Mouse (Mus musculus) ovary, postnatal 36 days (tissue): ENCODE data around the gene Sfmbt2.

Experiments
- DNase-seq: peaks from one replicate; pipeline ENCODE4 v3.0.0; 2022; ENCODE audit warnings: low spot score, mixed read lengths

Sfmbt2 gene

DNA sequence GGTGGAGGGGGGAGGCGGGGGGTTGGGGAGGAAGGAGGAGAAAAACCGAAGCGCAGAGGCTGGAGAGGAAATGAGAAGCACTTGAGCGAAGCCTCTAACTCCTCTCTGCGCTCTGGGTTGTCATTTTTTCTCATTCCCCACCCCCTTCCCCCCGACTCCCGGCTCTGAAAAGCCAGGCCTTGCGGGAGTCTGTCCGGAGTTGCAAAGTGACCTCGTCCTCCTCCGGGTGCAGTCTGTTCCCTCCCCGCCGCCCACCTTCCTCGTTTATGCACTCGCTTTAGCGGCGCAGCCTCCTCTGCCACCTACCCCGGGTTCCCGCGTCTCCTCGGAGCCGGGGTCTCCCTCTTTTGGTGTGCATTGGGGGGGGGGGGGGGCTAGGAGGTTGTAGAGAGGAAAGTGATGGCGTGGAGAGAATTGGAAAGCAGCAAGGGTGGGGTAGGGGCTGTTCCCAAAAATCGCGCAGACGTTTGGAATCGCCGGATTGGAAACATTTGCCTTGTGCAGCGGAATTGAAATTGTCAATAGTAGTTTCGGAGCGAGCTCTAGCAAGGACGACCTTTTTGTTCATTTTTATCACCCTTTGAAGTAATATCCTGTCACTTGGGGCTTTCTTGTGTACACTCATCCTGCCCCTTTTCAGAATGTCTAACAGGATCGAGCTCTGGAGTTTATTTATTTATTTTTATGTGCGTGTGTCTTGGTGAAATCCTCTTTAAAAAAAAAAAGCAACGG is 2.6 kb downstream of the Sfmbt2 start:
- DNase-seq: peak; percentile 30

DNA sequence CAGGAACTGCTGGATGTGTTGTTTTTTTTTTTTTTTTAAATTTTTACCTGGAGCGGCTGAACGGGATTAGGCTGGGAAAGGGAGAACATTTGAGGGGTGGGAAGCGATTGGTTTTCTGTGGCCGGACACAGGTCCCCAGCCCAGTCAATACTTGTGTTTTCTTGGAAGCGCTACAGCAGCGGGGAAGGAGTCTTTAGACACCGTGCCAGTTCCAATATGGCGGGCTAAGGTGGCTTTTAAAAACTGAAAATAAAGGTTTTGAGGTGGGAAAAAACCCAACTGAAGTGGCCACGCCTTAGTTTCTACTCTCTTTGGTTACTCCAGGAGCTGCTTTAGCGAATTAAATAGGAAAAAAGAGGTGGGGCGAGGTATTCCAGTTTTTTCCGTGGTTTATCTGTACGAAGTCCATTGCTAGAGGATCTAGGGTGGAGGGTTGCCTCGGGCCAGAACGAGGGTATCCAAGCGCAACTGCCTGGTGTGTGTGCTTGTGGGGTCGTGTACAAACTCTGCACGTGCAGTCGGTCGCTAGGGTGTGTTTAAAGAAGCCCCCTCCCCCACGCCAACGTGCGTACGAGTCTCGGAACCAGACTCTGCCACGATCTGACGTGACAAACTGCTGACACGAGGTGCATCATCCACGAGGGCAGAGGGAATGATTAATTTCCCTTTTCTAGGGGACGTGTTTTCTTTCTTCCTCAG is 3.3 kb downstream of the Sfmbt2 start:
- no peak for DNase-seq

- peak; percentile 35 for DNase-seq
Measured at GRCm38 (mm10) chr2:10374207-10375023, 4.1 kb downstream of the Sfmbt2 start.

DNA sequence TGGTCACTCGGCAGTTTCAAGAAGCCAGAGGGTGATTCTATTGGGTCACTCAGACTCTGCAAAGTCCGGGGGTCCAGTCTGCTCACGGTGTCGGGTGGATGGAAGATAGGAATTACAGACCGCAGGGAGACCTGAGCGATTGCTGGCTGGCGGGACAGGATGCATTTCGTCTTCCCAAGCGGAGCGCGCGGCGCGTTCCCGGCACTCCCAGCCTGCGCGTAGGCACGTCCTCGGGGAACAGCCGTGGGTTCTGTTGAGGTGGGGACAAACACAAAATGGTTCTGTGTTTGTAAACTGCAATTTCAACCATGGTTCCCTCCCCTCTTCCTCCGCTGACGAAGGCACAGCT is 4.7 kb downstream of the Sfmbt2 start:
- DNase-seq: peak; percentile 16

- no peak for DNase-seq
Measured at GRCm38 (mm10) chr2:10389988-10390387, 19.7 kb downstream of the Sfmbt2 start.

DNA sequence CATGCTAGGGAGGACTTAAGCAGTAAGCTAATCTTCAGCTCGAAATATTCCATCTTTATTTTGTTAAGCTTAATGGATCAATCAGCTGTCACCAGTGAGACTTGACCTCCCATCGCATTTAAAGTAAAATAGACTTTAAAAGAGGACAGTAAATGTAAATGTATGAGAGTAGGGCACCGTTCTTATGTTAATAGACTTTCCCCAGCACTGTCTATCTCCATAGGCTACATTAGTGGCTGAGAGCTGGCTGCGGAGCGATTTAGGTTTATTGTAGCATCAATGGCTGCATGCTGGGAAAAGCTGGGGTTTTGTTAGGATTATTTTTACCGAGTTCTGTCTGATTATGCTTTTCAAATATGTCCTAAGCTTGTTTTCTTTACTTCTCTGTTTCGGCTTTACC is 20.5 kb downstream of the Sfmbt2 start:
- DNase-seq: no peak

DNA sequence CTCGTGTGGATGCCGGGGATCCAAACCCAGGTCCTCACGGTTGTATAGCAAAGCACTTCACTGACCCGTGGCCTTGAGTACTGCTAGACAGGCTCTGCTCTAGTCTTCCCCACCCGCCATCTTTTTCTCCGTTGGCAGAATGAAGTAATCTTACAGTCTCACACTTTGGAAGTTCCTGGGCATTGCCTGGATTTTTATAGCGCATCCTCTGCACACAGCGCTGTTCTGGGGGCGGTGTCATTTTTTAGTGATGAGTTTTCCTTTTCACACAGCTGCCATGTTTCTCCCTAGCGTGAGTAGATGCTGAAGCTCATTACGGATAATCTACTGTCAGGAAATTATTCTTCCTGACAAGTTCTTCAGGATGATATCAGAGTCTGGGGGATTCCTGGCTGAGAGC is 24.8 kb downstream of the Sfmbt2 start:
- DNase-seq: no peak

DNA sequence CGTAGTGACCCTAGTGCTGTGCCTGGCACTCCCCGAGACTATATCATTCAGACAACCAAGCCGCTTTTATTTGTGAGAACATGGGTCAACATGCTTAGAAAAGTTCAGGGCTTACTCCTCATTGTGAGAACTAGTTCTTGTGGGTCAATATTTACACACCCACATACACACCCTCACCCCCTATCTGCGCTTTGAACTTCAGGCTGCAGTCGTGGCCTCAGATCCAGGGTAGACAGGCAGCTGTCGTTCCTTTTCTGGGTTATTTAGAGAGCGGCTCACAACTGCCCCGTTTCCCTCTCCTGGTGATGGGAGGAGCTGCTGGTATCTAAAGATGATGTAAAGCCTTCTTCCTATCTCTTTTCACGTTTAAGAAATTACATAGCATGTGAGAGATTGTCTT is 27.5 kb downstream of the Sfmbt2 start:
- no peak for DNase-seq

DNA sequence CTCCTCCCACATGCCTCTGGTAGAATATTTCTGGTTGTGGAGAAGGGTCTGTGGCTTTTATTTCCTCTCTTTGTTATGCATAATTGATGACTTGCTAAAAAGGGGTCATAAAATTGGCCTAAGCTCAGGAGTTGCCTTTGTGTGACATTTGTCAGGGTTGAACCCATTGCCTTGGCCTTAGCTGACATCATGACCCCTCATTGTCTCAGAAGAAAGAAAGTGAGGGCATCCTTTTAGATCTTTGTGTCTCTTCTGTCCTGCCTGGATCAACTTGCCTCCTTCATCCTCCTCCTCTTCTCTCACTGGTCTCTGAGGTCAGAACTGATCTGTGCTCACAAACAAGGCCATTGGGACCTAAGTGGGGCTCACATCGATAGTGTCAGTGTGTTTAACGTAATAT is 35.8 kb downstream of the Sfmbt2 start:
- no peak for DNase-seq

DNA sequence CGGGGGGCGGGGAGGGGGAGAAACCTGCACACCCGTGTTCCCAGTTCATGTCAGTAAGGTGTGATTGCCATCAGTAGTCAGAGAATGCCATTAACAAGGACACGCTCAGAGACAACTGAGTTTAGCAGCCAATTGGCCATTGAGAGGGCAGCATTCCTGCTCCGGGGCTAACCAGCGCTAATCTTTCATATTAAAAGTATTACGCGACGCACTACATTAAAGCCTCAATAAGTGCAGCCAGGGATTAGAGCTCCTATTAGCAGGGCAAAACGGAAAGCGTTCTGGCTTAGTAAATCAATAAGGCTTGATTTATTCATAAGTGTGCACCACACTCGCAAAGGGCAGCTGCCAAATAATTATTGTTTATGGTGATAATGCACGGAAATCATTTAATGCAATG is 39.1 kb downstream of the Sfmbt2 start:
- DNase-seq: no peak

- DNase-seq: no peak
Measured at GRCm38 (mm10) chr2:10410069-10410468, 39.8 kb downstream of the Sfmbt2 start.

DNA sequence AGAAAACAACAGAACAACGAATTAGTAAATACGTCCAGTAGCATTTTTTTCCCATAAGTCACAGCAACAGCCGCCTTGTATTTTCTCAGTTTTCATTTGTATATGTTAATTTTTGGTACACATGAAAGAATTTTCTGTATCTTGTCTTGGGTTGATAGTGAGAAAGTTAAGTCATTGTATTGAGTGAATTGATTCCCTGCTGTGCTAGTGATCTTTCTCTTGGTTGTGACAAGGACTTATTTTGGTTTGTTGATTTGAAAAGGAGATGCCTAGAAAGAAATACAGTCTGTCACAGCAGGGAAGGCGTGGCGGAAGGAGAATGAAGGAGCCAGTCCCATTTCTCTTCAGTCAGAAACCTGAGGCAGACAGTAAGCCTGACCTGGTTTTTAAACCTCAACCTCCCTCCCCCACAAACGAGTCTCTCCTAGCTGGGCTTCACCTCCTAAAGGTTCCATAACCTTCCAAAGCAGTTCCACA is 50.7 kb downstream of the Sfmbt2 start:
- no peak for DNase-seq

GRCm38 (mm10) chr2:10437290-10437689 is 67.0 kb downstream of the Sfmbt2 start:
- no peak for DNase-seq

DNA sequence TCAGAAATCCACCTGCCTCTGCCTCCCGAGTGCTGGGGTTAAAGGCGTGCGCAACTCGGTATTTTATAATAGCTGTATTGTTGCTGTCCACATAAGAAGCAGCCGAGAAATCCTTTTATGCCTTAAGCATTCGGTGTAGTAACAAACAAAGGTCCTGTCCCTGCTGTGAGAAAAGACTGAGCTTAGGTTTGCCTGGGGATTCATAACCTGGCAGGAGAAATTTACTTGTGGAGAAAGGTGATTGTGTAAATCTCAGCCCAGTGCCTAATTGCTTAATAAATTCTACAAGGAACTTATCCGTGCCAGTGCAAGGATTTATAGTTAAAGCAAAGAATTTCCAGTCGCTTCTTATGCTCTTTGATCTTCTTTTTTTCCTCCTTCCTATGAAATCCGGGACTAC is 71.5 kb downstream of the Sfmbt2 start:
- no peak for DNase-seq

DNA sequence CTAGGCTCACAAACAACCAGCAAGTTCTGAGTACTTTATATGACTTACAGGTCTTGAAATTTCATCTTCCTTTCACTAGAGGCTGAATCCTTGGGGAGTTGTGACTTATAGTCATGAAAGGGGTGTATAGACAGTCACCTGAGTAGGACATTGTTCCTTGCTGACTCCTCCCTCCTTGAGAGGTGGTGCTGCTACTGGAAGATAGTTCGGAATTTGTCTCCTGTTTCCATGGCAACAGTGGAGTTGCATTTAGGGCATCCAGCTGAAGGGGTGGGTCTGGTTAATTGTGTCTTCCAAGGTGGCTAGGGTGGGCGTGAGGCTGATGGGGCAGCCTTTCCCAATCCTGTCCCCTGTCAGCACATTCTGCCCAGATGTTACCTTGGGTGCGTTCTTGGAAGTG is 83.3 kb downstream of the Sfmbt2 start:
- DNase-seq: no peak

GRCm38 (mm10) chr2:10458309-10458708 is 88.0 kb downstream of the Sfmbt2 start:
- DNase-seq: no peak

GRCm38 (mm10) chr2:10516516-10516915 is 146.2 kb downstream of the Sfmbt2 start:
- DNase-seq: no peak

- no peak for DNase-seq
Measured at GRCm38 (mm10) chr2:10521719-10522415, 151.6 kb downstream of the Sfmbt2 start.

- DNase-seq: no peak
Measured at GRCm38 (mm10) chr2:10525622-10526021, 155.3 kb downstream of the Sfmbt2 start.

GRCm38 (mm10) chr2:10541762-10542161 is 171.5 kb downstream of the Sfmbt2 start:
- DNase-seq: no peak

- no peak for DNase-seq
Measured at GRCm38 (mm10) chr2:10542388-10542787, 172.1 kb downstream of the Sfmbt2 start.

GRCm38 (mm10) chr2:10558816-10559215 is 188.5 kb downstream of the Sfmbt2 start:
- DNase-seq: no peak
